Mouse (Mus musculus) heart, postnatal 0 days (tissue): ENCODE measurements at regions not wholly inside any gene's neighbourhood (a gene's known extent, or its start where the extent isn't known, plus 50 kb on each side); places are given as distances from the start of the nearest gene placed in this dataset.

Source experiments
- CTCF ChIP-seq: IDR thresholded peaks from 2 replicates; pipeline ENCODE4 v1.5.1; 2016; ENCODE audit warnings: antibody characterized with exemption, control low read depth, low read depth
- EP300 ChIP-seq: IDR thresholded peaks from 2 replicates; pipeline ENCODE4 v1.6.1; 2016; ENCODE audit warnings: antibody characterized with exemption, low read depth

DNA sequence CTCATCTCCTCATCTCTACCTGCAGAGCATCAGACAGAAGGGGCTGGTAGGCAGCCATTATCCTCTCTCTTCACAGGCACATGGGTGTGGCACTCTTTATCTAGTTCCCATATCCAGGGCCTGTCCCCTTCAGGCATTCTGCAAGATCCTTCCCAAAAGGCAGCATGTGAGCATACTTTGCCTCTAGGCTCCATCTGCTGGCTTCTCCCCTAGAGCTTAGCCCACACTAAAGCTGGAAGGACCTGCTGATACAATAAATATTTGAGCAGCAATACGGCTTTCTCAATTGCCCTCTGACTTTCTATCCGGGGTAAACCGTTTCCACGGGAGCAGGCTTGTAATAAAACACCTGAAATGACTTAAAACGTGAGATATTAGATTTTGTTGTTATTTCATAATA, 78.4 kb upstream of the Mon1b start:
- TF ChIP-seq CTCF (no peak), EP300 (no peak)
